Mouse (Mus musculus) T-cell, adult 2 months (primary cell): ENCODE data around the gene Gm49337.

Source experiments
- DNase-seq: peaks from one replicate; pipeline ENCODE4 v3.0.0; 2022; ENCODE audit warnings: low spot score

The Gm49337 gene

DNA sequence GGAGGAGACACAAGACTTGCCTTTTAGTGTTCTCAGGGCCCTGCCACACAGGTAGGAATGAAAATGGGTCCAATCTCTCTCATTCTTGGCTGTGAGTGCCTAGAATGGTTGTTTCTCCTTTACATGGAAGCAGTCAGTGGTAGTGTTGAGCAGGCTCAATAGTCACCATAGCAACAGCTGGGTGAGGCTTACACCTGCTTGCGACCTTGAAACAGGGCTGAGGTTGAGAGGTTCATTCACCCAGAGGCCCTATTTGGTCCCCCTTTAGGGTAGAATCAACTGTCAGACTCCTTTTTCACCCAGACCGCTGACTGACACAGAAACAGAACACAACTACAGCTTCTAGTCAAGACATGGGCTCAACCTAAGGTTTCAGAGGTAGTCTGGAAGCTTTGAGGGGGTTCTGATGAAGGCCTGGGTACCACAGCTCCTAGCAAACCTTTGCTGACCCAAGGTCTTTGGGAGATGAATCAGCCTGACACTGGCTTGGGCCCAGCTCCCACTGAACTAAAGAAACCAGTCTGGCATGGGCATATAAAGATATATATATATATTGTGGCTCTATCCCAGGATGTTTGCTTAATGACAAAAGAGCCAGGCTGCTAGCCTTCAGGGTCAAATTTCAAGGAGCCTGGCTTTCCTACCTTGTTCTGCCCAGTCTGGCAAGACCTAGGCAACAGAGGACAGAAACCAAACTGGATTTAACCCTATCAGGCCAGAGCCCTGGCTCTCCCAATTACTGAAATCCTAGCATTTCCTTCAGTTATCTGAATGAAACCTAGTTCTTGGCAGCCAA is 8.2 kb upstream of the Gm49337 start:
- DNase-seq = no peak

DNA sequence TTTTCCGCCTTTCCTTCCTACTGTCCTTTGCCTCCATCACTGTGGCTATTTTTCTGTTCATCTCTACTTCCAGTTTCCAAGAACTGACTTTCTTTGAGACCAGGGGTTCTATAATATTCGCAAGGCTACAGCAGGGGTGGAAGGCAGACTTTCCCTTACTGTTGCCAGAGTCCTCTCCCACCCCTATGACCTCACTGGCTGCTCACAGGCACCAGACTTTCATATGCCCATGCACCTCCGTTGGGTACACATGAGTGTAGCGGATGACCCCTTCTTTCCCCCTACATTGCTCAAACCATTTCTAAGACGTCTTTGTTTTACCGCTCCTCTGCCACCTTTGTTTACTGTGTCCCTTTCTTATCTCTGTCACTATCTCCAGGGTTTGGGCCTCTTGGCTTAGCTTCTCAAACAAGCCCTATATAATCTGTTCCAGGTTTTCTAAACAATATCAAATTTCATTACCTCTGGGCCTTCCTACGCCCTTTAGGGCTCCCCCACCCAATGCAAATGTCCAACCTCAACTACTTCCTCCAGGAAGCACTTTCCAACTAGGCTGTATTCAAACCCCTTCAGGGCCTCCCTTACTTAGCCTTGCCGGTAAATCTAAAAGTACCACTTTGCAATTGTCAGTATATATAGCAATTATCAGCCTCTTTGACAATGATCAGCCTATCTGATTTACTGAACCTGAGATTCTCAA is 7.3 kb upstream of the Gm49337 start:
- DNase-seq = no peak

DNA sequence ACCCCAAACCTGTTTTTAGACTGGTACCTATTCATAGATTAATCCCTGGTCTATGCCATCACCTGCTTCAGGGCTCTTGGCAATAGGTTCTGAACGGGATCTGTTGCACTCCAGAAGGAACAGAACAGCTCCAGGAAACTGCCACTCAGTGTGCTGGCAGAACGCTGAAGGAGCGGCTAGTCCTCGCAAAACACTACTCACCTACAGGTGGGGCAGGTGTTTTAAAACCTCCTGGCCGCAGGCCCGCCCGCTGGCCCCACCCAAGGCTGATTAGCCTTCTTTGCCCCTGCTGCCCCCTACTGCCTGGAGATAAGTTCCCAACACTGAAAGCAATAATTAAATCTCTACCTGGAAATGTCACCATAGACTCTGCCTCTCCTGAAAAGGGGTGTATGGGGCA is 5.8 kb upstream of the Gm49337 start, which contains the start of gene Tspan1:
Tspan1 (minus strand) TSS at position 198 of the 400 bp plus-strand sequence.
- DNase-seq = no peak

DNA sequence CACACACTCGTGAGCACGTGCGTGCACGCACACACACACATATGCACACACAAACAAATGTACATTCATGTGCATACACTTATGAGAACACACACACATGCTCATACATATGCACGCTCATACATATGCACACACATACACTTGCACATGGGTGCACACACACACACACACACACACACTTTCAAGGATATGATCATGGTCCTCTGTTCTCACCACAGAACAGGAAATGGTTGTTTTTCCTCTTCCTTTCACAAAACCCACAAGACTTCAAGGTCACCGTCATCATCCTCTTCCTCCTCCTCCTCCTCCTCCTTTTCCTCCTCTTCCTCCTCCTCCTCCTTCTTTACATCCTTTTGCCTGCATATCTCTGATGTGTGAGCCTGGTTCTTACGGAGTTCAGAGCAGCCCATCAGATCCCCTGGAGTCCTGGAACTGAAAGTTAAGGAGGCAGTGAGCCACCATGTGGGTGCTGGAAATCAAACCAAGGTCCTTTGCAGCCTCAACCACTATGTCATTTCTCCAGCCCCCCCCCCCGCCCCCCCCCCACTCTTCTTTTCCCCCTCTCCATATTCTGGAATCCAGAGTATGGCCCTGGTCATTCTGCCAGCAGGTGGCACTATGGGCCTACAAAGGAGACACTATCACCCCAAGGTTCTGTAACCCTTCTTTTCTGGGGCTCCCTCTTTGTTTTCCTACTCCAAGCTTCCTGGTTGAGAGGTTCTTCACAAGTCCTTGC is 4.4 kb upstream of the Gm49337 start:
- peak; percentile 57 for DNase-seq

DNA sequence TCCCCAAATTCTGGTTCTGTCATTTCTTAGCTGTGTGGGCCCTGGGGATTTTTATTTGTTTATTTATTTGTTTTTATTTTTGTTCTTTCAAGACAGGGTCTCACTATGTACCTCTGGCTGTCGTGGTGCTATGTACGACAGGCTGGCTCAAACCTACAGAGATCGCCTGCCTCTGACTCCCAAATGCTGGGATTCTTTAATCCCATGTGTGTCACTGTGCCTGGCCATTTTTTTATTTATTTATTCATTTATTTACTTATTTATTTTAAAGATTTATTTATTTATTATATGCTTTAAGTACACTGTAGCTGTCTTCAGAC is 3.9 kb upstream of the Gm49337 start:
- DNase-seq = no peak

DNA sequence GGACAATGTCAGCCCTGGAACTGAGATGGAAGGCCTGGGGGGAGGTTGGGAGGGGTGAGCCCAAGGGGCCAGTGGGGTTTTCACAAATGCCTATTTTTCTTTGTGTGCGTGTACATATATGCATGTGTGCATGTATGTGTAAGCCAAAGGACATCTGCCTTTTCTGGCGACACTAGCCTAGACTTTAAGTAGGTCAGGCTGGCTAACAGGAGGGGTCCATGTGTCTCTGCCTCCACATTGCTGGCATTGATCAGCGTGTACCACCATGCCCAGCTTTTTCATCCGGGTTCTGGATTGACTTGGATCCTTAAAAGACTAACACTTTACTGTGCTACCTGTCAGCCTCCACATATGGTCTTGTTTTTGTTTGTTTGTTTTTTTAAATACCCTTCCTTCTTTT is 568 bp downstream of the Gm49337 start:
- DNase-seq = no peak

DNA sequence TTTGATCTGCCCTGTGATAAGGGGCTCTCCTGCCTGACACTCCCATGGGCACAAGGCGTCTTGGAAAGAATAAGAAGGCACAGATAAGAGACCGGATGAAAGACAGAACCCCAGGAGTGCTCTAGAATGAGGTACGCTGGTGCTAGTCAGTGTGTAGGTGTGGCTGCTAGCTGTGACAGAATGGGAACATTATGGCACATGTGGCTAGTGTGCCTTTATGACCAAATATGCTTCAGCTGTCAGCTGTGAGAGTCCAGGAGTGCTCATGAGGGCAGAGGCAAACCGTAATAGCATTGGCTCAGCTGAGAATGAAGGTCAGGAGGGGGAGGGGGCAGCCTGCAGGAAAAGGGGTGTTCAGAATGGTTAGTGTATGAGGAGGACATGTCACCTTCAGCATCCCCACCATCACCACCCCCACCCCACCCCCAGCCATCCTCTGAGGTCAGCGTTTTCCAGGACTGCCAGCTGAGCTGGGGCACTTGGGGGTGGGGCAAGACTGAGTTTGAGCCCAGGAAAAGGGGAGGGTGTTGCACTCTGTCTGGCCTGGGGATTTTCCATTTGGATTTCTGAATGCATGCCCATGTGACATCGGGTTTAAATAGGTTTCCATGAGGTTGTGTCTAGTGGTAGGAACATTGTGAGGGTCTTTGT is 1.4 kb downstream of the Gm49337 start:
- no peak for DNase-seq

DNA sequence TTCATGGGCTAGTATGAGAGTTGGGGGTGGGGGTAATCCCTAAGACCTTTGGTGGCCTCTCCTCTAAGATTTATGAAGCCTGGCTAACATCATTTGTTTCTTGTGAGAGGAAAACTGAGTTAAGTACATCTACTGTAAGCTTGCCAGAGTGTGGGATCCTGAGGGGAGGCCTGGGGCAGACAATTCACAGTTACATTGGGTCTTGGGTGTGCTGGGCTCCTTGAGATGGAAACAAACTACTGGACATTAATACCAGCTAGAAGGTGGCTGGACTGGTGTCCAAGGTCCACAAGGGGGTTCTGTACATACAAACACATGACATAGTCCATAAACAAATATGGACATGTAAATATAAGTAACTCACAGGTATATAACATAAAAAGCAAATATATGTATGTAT is 2.0 kb downstream of the Gm49337 start:
- no peak for DNase-seq

GRCm38 (mm10) chr4:116175711-116176542 is 2.7 kb downstream of the Gm49337 start:
- DNase-seq = no peak

GRCm38 (mm10) chr4:116176543-116176988 is 3.4 kb downstream of the Gm49337 start:
- peak; percentile 8 for DNase-seq

DNA sequence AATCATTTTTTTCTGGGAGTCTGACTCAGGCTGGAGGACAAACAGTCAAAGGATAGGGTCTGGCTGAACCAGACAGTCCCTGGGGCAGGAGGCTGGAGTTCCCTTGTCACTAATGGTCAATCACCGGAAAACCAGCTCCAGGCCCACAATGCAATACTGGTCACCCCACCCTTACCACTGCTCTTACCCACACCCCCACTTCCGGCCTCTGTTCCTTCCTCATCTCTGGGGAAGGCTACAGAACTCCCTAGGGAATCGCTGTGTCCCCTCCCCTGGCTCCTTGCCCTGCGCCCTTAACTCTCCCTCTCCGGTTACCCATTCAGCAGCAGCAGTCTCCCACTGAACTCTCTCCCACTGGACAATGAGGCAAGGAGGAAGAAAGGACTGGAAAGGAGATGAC is 4.0 kb downstream of the Gm49337 start:
- DNase-seq = no peak

- DNase-seq = no peak
Measured at GRCm38 (mm10) chr4:116182079-116182478, 8.9 kb downstream of the Gm49337 start.

- DNase-seq = no peak
Measured at GRCm38 (mm10) chr4:116182745-116183144, 9.6 kb downstream of the Gm49337 start.

DNA sequence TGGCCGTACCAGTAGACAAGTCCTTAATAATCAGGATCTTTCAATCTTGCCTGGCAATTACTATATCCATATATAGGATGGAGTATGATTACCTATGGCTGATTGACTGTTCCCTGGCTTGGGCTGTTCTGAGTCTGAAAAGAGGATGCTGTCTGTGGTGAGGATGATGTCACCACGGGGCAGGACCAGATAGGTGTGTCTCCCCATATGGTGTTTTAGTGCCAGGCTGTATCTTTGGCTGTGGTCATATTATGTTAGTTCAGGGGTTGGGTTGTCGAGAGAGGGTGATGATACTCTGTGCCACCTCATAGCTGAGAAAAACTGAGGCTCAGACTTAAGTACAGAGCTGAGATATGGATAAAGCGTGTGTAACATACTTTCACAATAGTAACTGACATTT is 11.9 kb downstream of the Gm49337 start:
- no peak for DNase-seq

DNA sequence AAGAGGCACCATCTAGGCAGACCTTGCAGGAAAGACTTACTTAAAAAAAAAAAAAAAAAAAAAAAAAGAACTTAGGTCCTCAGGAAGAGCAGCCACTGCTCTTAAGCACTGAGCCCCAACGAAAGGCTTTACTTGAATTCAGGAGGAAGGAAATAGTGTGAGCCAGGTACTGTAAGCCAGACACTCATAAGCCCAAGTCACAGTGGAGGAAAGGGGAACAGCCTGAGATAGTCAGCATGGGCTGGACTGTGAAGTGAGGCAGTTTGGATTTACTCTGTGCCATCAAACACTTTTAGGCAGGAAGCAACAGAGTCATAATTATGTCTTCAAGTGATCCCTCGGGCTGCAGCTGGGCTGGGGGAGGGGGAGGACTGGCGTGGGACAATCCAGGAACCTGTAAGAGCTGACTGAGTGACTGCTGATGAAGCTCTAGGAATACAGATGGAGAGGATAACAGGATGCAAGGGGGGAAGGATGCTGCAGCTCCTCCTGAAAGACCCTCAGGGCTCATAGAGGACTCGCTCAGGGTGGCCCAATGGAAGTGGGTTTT is 19.2 kb downstream of the Gm49337 start:
- no peak for DNase-seq

- DNase-seq = no peak
Measured at GRCm38 (mm10) chr4:116193583-116194383, 20.6 kb downstream of the Gm49337 start.

DNA sequence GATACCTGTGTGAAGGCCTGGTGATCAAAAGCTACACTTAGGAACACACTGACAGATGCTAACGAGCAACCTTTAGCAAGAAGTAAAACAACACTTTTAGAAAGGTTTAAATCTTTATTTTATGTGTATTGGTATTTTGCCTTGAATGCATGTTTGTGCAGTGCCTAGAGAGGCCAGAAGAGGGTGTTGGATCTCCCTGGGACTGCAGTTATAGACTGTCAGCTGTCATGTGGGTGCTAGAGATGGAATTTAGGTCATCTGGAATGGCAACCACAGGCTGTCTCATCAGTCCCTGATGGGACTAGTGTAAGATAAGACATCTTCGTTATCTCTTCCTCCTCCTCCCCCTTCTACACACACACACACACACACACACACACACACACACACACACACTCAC is 25.2 kb downstream of the Gm49337 start:
- no peak for DNase-seq

GRCm38 (mm10) chr4:116204422-116204821 is 31.2 kb downstream of the Gm49337 start:
- DNase-seq = no peak

DNA sequence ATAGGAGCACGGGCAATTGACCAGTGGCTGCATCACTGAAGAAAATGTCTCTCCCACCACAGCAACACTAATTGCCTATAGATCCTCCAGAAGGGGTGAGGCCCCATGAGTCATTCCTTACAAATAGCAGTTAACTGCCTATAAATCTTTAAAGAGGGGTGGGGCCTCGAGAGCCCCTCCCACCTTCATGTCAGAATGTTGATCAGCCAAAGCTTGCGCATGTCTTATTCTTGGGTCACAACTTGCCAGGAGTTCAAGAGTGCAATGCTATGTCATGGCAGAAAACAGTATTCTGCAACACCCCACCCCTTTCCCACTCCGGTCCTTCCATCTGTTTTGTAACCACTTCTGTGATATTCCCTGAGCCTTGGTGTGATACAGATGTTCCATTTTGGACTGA is 33.3 kb downstream of the Gm49337 start:
- DNase-seq = no peak

DNA sequence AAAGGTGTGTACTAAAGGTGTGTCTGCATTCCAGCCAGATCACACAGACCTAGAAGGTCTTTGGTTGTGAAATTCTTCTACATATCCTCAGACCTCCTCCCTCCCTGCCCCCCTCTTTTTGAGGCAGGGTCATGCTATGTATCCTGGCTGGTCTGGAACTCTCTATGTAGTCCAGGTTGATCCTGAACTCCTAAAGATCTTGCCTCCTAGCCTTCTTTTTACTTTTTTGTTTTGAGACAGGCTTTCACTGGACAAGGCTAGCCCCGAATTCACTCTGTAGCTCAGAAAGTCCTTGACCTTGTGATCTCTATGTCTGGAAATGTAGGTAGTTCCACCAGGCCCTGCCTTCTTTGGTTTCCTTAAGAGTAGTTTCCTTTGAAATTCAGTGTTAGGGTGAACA is 35.7 kb downstream of the Gm49337 start:
- no peak for DNase-seq
